Mouse (Mus musculus) neural tube, embryonic 12.5 days (tissue): ENCODE measurements at regions not wholly inside any gene's neighbourhood (a gene's known extent, or its start where the extent isn't known, plus 50 kb on each side); places are given as distances from the start of the nearest gene placed in this dataset.
"Not testable (repeated sequence)": the region's sequence is repeated elsewhere in the genome, so short reads cannot be mapped to it uniquely, and the experiment has no call there.

Experiments used
- ATAC-seq: fragments of 200-750 bp; cut with Nextera tagmentation; 2 replicates; pipeline ENCODE4 v1.8.0; 2017; ENCODE audit warnings: low read depth, mild to moderate bottlenecking, moderate TSS enrichment, moderate library complexity; ENCODE audit not compliant: low FRiP score
- H3K27ac ChIP-seq: fragments of 300-500 bp; sonication (generic); 2 replicates; pipeline ENCODE4 v1.5.1; 2016
- H3K27me3 ChIP-seq: fragments of 300-500 bp; sonication (generic); replicated peaks from 2 replicates; pipeline ENCODE4 v1.6.1; 2016; ENCODE audit warnings: mild to moderate bottlenecking
- H3K36me3 ChIP-seq: fragments of 300-500 bp; sonication (generic); 2 replicates; pipeline ENCODE4 v1.6.1; 2016; ENCODE audit warnings: mild to moderate bottlenecking
- H3K4me1 ChIP-seq: fragments of 300-500 bp; sonication (generic); 2 replicates; pipeline ENCODE4 v1.6.1; 2016
- H3K4me2 ChIP-seq: fragments of 300-500 bp; sonication (generic); replicated peaks from 2 replicates; pipeline ENCODE4 v1.6.1; 2016; ENCODE audit warnings: mild to moderate bottlenecking
- H3K4me3 ChIP-seq: fragments of 300-500 bp; sonication (generic); 2 replicates; pipeline ENCODE4 v1.5.1; 2016
- H3K9ac ChIP-seq: fragments of 300-500 bp; sonication (generic); 2 replicates; pipeline ENCODE4 v1.6.1; 2016; ENCODE audit warnings: mild to moderate bottlenecking
- H3K9me3 ChIP-seq: fragments of 300-500 bp; sonication (generic); 2 replicates; pipeline ENCODE4 v1.6.1; 2016; ENCODE audit warnings: mild to moderate bottlenecking
- WGBS: fragments of 180-500 bp; shearing (Covaris S2); methylation state at CpG from one replicate; pipeline ENCODE4 v1.1.7; 2016; 5-methylcytosine and 5-hydroxymethylcytosine counted together

- not testable (repeated sequence) for H3K27ac ChIP-seq, H3K4me2 ChIP-seq, ATAC-seq, H3K27me3 ChIP-seq, H3K4me3 ChIP-seq, H3K36me3 ChIP-seq, H3K9ac ChIP-seq, H3K9me3 ChIP-seq, H3K4me1 ChIP-seq
- WGBS: 73% methylated on average over 2 of the region's 2 CpGs
Measured at GRCm38 (mm10) chr14:53760578-53760977, 493.3 kb downstream of the Dad1 start.

GRCm38 (mm10) chr14:53757782-53758181, 496.1 kb downstream of the Dad1 start:
- not testable (repeated sequence) for H3K9me3 ChIP-seq, H3K9ac ChIP-seq, H3K4me2 ChIP-seq, H3K27ac ChIP-seq, H3K4me3 ChIP-seq, H3K4me1 ChIP-seq, ATAC-seq, H3K27me3 ChIP-seq, H3K36me3 ChIP-seq
- 74% methylated on average over 4 of the region's 4 CpGs for WGBS

GRCm38 (mm10) chr14:53757095-53757494, 496.8 kb downstream of the Dad1 start:
- H3K9ac ChIP-seq, H3K4me1 ChIP-seq, H3K4me3 ChIP-seq, H3K4me2 ChIP-seq, ATAC-seq, H3K36me3 ChIP-seq, H3K27ac ChIP-seq, H3K27me3 ChIP-seq, H3K9me3 ChIP-seq: not testable (repeated sequence)
- no CpG with 5 or more reads among the region's 1 CpGs for WGBS

- Histone ChIP-seq H3K9ac (no peak overlapping the region), H3K4me2 (no peak overlapping the region), H3K4me3 (no peak overlapping the region), H3K36me3 (no peaks in the 10 kb centered on the region), H3K27me3 (no peaks in the 10 kb centered on the region), H3K27ac (no peak overlapping the region), H3K4me1 (no peaks in the 10 kb centered on the region), H3K9me3 (no peaks in the 10 kb centered on the region)
- WGBS: 78% methylated on average over 4 of the region's 4 CpGs
- no peak for ATAC-seq
Measured at GRCm38 (mm10) chr14:53750703-53751441, 503.0 kb downstream of the Dad1 start.

GRCm38 (mm10) chr14:53743552-53743951, 510.4 kb downstream of the Dad1 start:
- H3K4me1 ChIP-seq, H3K4me3 ChIP-seq, H3K27ac ChIP-seq, H3K36me3 ChIP-seq, H3K9me3 ChIP-seq, H3K4me2 ChIP-seq, ATAC-seq, H3K9ac ChIP-seq, H3K27me3 ChIP-seq: not testable (repeated sequence)
- 83% methylated on average over 3 of the region's 3 CpGs for WGBS

- WGBS: 82% methylated on average over 2 of the region's 2 CpGs
- H3K4me1 ChIP-seq, H3K27me3 ChIP-seq, H3K36me3 ChIP-seq, H3K9ac ChIP-seq, H3K27ac ChIP-seq, H3K4me2 ChIP-seq, ATAC-seq, H3K4me3 ChIP-seq, H3K9me3 ChIP-seq: not testable (repeated sequence)
Measured at GRCm38 (mm10) chr14:53742864-53743263, 511.0 kb downstream of the Dad1 start.

- not testable (repeated sequence) for ATAC-seq, H3K27me3 ChIP-seq
Measured at GRCm38 (mm10) chr14:53741246-53741645, 512.7 kb downstream of the Dad1 start.

GRCm38 (mm10) chr14:53737962-53738361, 515.9 kb downstream of the Dad1 start:
- ATAC-seq: peak; percentile 37; the same call in 1 of the 2 replicates
- not testable (repeated sequence) for H3K4me1 ChIP-seq, H3K4me2 ChIP-seq, H3K9ac ChIP-seq, H3K27ac ChIP-seq, H3K36me3 ChIP-seq, H3K27me3 ChIP-seq, H3K9me3 ChIP-seq, H3K4me3 ChIP-seq
- WGBS: 43% methylated on average over 4 of the region's 4 CpGs

More at GRCm38 (mm10) chr14:53741246-53741645, 512.7 kb downstream of the Dad1 start:
- WGBS: 51% methylated on average over 4 of the region's 4 CpGs
- H3K27ac ChIP-seq, H3K9ac ChIP-seq, H3K9me3 ChIP-seq, H3K4me1 ChIP-seq, H3K36me3 ChIP-seq, H3K4me2 ChIP-seq, H3K4me3 ChIP-seq: not testable (repeated sequence)

- not testable (repeated sequence) for H3K9me3 ChIP-seq, H3K9ac ChIP-seq, H3K4me3 ChIP-seq, ATAC-seq, H3K4me1 ChIP-seq, H3K27me3 ChIP-seq, H3K36me3 ChIP-seq, H3K27ac ChIP-seq, H3K4me2 ChIP-seq
- 65% methylated on average over 4 of the region's 4 CpGs for WGBS
Measured at GRCm38 (mm10) chr14:53736274-53736673, 517.6 kb downstream of the Dad1 start.

- not testable (repeated sequence) for H3K27ac ChIP-seq, H3K36me3 ChIP-seq, H3K4me2 ChIP-seq, ATAC-seq, H3K9me3 ChIP-seq, H3K4me3 ChIP-seq, H3K27me3 ChIP-seq, H3K4me1 ChIP-seq, H3K9ac ChIP-seq
- no CpG with 5 or more reads among the region's 4 CpGs for WGBS
Measured at GRCm38 (mm10) chr14:53731600-53731999, 522.3 kb downstream of the Dad1 start.

GRCm38 (mm10) chr14:53729877-53730276, 524.0 kb downstream of the Dad1 start:
- ATAC-seq, H3K9me3 ChIP-seq, H3K4me3 ChIP-seq, H3K27ac ChIP-seq, H3K27me3 ChIP-seq, H3K9ac ChIP-seq, H3K36me3 ChIP-seq, H3K4me1 ChIP-seq, H3K4me2 ChIP-seq: not testable (repeated sequence)
- 78% methylated on average over 1 of the region's 7 CpGs for WGBS

GRCm38 (mm10) chr14:53729149-53729548, 524.8 kb downstream of the Dad1 start:
- H3K4me2 ChIP-seq, H3K4me1 ChIP-seq, H3K9me3 ChIP-seq, H3K27ac ChIP-seq, H3K36me3 ChIP-seq, H3K27me3 ChIP-seq, ATAC-seq, H3K4me3 ChIP-seq, H3K9ac ChIP-seq: not testable (repeated sequence)
- 82% methylated on average over 1 of the region's 1 CpGs for WGBS

GRCm38 (mm10) chr14:53726914-53727313, 527.0 kb downstream of the Dad1 start:
- not testable (repeated sequence) for H3K27ac ChIP-seq, H3K4me1 ChIP-seq, H3K4me3 ChIP-seq, H3K9me3 ChIP-seq, H3K4me2 ChIP-seq, H3K36me3 ChIP-seq, H3K9ac ChIP-seq, ATAC-seq, H3K27me3 ChIP-seq
- WGBS: 70% methylated on average over 2 of the region's 4 CpGs
